Mouse (Mus musculus) olfactory bulb, adult 2 months (tissue): ENCODE data around the gene Itga2b. TPM values are rescaled to one million over a fixed set of nuclear protein-coding genes. Genes with fewer than 3 reads are reported as not detected.
A peak's percentile ranks its signal among the peaks of the same experiment; 100 is the strongest.

ENCODE experiments used
- H3K27ac ChIP-seq: fragments of 200-500 bp; 2 replicates; pipeline ENCODE4 v1.5.1; 2012; ENCODE audit warnings: low read depth, low read length; ENCODE audit not compliant: insufficient read depth
- H3K4me1 ChIP-seq: fragments of 200-500 bp; 2 replicates; pipeline ENCODE4 v1.6.1; 2012; ENCODE audit warnings: low read length; ENCODE audit not compliant: control insufficient read depth, insufficient read depth
- H3K4me3 ChIP-seq: fragments of 200-500 bp; 2 replicates; pipeline ENCODE4 v1.5.1; 2012; ENCODE audit warnings: mild to moderate bottlenecking, low read depth, low read length, moderate library complexity; ENCODE audit not compliant: insufficient read depth
- CTCF ChIP-seq: fragments of 200-500 bp; IDR thresholded peaks from 2 replicates; pipeline ENCODE4 v1.5.1; 2012; ENCODE audit warnings: low read depth, mild to moderate bottlenecking, low read length, moderate library complexity; ENCODE audit not compliant: insufficient read depth
- POLR2A ChIP-seq: fragments of 200-500 bp; IDR thresholded peaks from 2 replicates; pipeline ENCODE4 v1.6.1; 2012; ENCODE audit warnings: mild to moderate bottlenecking, low read depth, low read length, moderate library complexity; ENCODE audit not compliant: insufficient read depth
- WGBS: fragments of 180-500 bp; shearing (Covaris S2); methylation state at CpG from one replicate; pipeline ENCODE4 v1.1.7; 2018; 5-methylcytosine and 5-hydroxymethylcytosine counted together
- polyA plus RNA-seq: library from polyadenylated mRNA; stranded (reverse); fragments of >200 nt; gene quantifications from 2 replicates; pipeline ENCODE4 v1.2.4, GENCODE M21; 2012; ENCODE audit warnings: low replicate concordance; ENCODE audit not compliant: missing spikeins, insufficient read depth, insufficient read length

Itga2b gene
- polyA plus RNA-seq, 1 experiment, result not detected

- 0 out of 2 replicates have a peak, but pooled peaks have one; percentile 16 for TF ChIP-seq POLR2A
- TF ChIP-seq CTCF, result no peak
- H3K27ac ChIP-seq, result peak overlapping the region; percentile 89
- peak overlapping the region; percentile 94 for H3K4me3 ChIP-seq
- H3K4me1 ChIP-seq, result peaks cover 43% of the 10 kb centered on the region
- under 1% methylated on average over 49 of the region's 49 CpGs for WGBS
Observed at GRCm38 (mm10) chr11:102446581-102447461, 23.1 kb downstream of the Itga2b start.

GRCm38 (mm10) chr11:102445891-102446361 lies 24.0 kb downstream of the Itga2b start:
- Histone ChIP-seq H3K4me1 (peaks cover 43% of the 10 kb centered on the region), H3K4me3 (peak overlapping the region; percentile 94), H3K27ac (peak overlapping the region; percentile 47)
- no peak for TF ChIP-seq POLR2A
- TF ChIP-seq CTCF, result no peak
- 4% methylated on average over 7 of the region's 7 CpGs for WGBS

GRCm38 (mm10) chr11:102445264-102445890 lies 24.5 kb downstream of the Itga2b start:
- TF ChIP-seq CTCF, result no peak
- TF ChIP-seq POLR2A, result no peak
- H3K27ac ChIP-seq, result peak overlapping the region; percentile 47; the same call in 1 of the 2 replicates
- peak overlapping the region; percentile 94 for H3K4me3 ChIP-seq
- WGBS, result 13% methylated on average over 10 of the region's 10 CpGs
- peaks cover 43% of the 10 kb centered on the region for H3K4me1 ChIP-seq

- Histone ChIP-seq H3K4me1 (peaks cover 43% of the 10 kb centered on the region), H3K4me3 (no peak overlapping the region), H3K27ac (no peak overlapping the region)
- TF ChIP-seq POLR2A, result no peak
- TF ChIP-seq CTCF, result no peak
- 26% methylated on average over 6 of the region's 6 CpGs for WGBS
Observed at GRCm38 (mm10) chr11:102444781-102445180, 25.1 kb downstream of the Itga2b start.

GRCm38 (mm10) chr11:102444321-102444720 lies 25.6 kb downstream of the Itga2b start:
- 65% methylated on average over 3 of the region's 3 CpGs for WGBS
- TF ChIP-seq POLR2A (no peak), CTCF (no peak)

GRCm38 (mm10) chr11:102443740-102444139 lies 26.2 kb downstream of the Itga2b start:
- TF ChIP-seq CTCF (no peak), POLR2A (no peak)
- H3K27ac ChIP-seq, result no peak overlapping the region
- 63% methylated on average over 12 of the region's 12 CpGs for WGBS
- H3K4me3 ChIP-seq, result no peak overlapping the region
- H3K4me1 ChIP-seq, result peaks cover 39% of the 10 kb centered on the region

More at GRCm38 (mm10) chr11:102444321-102444720, 25.6 kb downstream of the Itga2b start:
- no peak overlapping the region for H3K27ac ChIP-seq
- H3K4me3 ChIP-seq, result no peak overlapping the region
- peaks cover 43% of the 10 kb centered on the region for H3K4me1 ChIP-seq

GRCm38 (mm10) chr11:102442089-102442488 lies 27.8 kb downstream of the Itga2b start:
- Histone ChIP-seq H3K27ac (no peak overlapping the region), H3K4me3 (no peak overlapping the region), H3K4me1 (peaks cover 42% of the 10 kb centered on the region)
- 85% methylated on average over 6 of the region's 6 CpGs for WGBS
- TF ChIP-seq POLR2A, result no peak
- TF ChIP-seq CTCF, result no peak

- peaks cover 46% of the 10 kb centered on the region for H3K4me1 ChIP-seq
- TF ChIP-seq CTCF, result no peak
- no peak for TF ChIP-seq POLR2A
- H3K4me3 ChIP-seq, result no peak overlapping the region
- H3K27ac ChIP-seq, result no peak overlapping the region
- WGBS, result 71% methylated on average over 3 of the region's 3 CpGs
Observed at GRCm38 (mm10) chr11:102441434-102441833, 28.5 kb downstream of the Itga2b start.

GRCm38 (mm10) chr11:102440255-102440654 lies 29.7 kb downstream of the Itga2b start:
- Histone ChIP-seq H3K4me1 (peaks cover 41% of the 10 kb centered on the region), H3K27ac (no peak overlapping the region), H3K4me3 (no peak overlapping the region)
- TF ChIP-seq CTCF (no peak), POLR2A (no peak)
- WGBS, result 91% methylated on average over 8 of the region's 8 CpGs
